Mouse (Mus musculus): ENCODE data around the gene Tex2.

GRCm38 (mm10) chr11:106658051-106658880 is 45.0 kb upstream of the Tex2 start:
- TF ChIP-seq SMC3 (IDR thresholded peaks at IDR 0.05; ENCODE audit: low read depth, low read length) (no peak), CTCF (conservative IDR thresholded peaks at IDR 0.05 in 1 of 2, IDR thresholded peaks at IDR 0.05 in 1 of 2; ENCODE audit: low read depth in 2 of 2, low read length in 2 of 2) (no peak), MAX (IDR thresholded peaks at IDR 0.05; ENCODE audit: low read length) (no peak), ZC3H11A (IDR thresholded peaks at IDR 0.05; ENCODE audit: low read depth, low read length) (no peak), BHLHE40 (IDR thresholded peaks at IDR 0.05; ENCODE audit: low read depth, low read length) (no peak), MXI1 (IDR thresholded peaks at IDR 0.05; ENCODE audit: low read depth, low read length) (no peak), POLR2A (IDR thresholded peaks at IDR 0.05; ENCODE audit: low read depth, low read length) (no peak), CHD1 (IDR thresholded peaks at IDR 0.05; ENCODE audit: low read depth, low read length) (no peak), USF2 (conservative IDR thresholded peaks at IDR 0.05; ENCODE audit: low read depth, low read length) (no peak), EP300 (IDR thresholded peaks at IDR 0.05; ENCODE audit: low read length) (no peak), HCFC1 (IDR thresholded peaks at IDR 0.05; ENCODE audit: low read depth, low read length) (no peak), NRF1 (IDR thresholded peaks at IDR 0.05; ENCODE audit: low read depth, low read length) (no peak)

All from CH12.LX (cell line).